Mouse (Mus musculus): ENCODE results near the gene Gm9837. TPM values are rescaled to one million over a fixed set of nuclear protein-coding genes. Genes with fewer than 3 reads are reported as not detected.

The Gm9837 gene
- not detected for polyA plus RNA-seq (2014; fragmentation: Illumina TruSeq; extraction: RNeasy Lipid Tissue Mini Kit (QIAGEN cat#74804); ENCODE audit: low read depth, low replicate concordance)

DNA sequence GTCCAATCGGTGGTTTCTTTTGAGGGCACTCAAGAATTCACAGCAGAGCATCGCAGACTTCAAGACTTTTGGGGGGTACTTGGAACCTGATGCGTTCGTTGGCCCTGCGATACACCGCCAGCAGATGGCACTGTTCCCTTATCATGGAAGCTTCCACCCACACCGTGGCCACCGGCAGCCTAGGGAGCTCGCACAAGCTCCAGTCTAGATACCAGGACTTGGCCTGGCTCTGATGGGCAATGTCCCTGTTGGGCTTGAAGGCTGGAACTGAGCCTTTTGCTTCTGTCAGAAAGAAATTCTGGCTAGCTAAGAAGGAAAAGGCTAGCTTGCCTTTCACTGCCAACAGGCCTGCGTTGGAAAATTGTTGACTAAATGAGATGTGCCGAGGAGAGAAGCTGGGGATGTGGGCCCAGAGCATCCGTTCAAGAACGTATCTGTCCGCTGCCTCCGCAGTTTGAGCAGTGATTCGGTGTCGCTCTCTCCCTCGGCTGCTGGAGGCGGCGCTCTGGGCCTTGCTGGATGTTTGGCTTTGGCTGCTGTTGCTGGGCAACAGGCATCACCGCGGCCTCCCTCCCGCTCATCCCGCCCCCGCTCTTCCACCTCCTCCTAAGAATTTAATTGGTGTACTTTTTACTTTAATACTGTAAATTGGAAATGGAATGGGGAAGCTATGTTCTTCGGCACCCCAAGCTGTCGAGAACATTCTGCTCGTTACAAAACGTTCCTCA is at the start of gene Gm9837:
Gene Gm9837 (minus strand): TSS at position 512 of the 728 bp plus-strand sequence.

GRCm38 (mm10) chr11:53519207-53520121 is 49.2 kb upstream of the Gm9837 start, which contains the start of gene Sept8:
Gene Sept8, plus strand, starts transcription at chr11:53519257.

DNA sequence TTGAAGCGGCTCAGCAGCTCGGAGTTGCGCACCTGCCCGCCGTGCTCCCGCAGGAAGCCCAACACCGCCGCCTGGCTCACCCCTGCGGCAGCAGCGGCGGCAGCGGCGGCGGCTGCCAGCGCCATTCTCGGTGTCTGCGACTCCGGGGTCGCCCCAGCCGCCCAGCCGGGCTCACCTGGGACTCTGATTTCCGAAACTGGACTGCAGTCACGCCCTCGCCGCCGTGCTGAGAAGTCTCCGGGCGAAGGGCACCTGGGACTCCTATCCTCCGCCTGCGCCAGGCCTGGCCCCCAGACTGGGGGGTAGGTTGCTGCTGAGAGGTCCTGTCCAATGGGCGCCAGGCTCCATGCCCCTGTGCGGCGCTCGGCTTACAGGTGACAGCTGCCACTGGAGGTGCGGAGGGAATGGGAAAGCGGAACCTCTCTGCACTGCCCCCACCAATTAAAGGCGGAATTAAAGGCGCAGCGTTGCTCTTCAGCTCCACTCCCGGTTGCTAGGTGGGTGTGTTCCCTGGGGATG is 9.6 kb upstream of the Gm9837 start, which contains the start of the genes Gm9945 and Sowaha:
Gene Gm9945 (plus strand): TSS at position 384 of the 519 bp plus-strand sequence.
Gene Sowaha (minus strand): TSS at position 492 of the 519 bp plus-strand sequence.

DNA sequence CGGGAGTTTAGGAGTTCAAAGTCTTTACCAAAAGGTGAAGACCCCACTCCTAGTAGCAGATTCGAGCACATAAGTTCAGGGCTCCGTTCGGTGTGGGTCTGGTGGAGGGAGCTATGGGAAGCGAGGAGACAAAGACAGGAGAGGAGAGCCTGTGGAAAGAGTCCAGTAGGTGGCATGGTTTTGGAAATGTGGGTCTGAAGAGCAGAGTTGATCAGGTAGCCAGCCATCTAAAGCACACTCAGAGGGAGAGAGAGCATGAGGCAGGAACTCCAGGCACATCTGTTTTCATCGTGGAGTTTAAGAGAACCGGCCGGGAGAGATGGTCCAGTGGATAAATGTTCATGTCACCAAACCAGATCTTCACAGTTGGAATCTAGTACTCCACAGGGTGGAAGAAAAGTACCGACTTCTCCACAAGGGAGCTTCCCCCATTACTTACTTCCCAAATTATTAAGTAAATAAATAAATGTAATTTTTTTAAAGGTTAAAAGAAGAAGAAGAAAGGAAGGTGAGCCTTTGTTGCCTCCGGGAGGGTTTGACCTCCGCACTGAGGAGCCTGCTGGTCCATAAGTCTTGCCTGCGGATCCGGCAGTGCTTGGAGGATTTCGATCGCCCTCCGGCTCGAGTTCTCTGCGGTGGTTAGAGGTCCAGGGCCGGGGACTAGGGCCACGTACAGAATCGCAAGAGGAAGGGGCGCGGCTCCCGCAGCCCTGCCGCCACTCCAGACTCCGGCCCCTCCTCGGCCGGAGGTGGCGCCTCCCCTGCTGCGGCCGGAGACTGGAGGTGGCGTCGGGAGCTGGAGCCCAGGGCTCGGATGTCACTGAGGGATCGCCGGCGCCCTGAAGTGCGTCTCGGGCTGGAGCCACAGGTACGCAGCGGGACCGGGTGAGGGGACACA is 13.6 kb downstream of the Gm9837 start, which contains the start of the genes Gm10447 and Shroom1:
Gene Gm10447 (minus strand): TSS at position 637 of the 898 bp plus-strand sequence.
Gene Shroom1 (plus strand): TSS at position 732 of the 898 bp plus-strand sequence.

DNA sequence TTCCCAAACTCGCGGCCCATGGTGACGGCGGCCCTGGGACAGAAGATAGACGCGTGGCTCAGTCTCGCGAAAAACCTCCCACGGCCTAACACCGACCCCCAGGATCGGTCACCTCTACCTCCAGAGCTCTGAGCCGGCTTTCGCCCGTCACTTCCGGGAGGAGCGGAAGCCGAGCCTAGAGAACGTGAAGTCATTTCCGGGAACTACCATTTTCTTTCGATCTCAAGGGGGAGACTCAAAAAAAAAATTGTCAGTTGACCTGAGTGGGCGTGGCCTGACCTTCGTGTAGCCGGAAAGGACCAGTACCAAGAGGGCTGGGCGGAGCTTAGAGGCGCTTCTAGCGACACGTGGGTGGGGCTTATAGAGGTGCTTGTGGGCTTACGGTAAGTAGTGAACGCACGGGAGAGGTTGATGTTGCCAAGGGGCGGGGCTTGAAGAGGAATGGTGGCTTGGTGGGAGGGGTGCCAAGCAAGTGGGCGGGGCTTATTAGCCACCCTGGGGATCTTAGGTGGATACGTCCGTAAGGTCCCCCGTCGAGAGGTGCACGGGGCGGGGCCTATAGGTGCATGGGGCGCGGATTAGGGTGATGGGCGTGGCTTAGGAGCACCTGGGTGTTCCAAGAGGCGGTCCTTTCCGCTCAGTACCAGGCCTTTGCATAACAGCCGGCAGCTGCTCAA is 39.5 kb downstream of the Gm9837 start, which contains the start of the genes Uqcrq and Gdf9:
Gene Uqcrq (minus strand): TSS at position 162 of the 677 bp plus-strand sequence.
Gene Gdf9 (plus strand): TSS at position 354 of the 677 bp plus-strand sequence.

DNA sequence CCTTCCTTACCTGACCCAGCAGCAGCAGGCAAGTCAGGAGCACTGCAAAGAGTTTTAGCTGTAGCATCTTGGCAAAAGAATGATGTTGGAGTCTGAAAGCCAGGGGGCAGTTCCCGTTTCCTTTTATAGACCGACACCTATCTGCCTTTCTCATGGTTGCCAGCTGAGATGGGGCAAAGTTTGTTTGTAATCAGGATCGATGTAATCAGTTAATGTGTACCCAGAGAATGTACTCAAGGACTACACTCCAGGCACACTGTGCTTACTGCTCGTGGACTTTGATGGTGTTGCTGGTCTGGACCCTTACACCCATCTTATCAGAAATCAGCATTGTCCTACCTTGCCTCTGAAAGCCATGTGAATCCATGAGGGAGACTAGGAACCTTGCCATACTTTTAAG is 47.2 kb downstream of the Gm9837 start, which contains the start of gene Leap2:
Gene Leap2 (minus strand): TSS at position 135 of the 400 bp plus-strand sequence.

Other genes with a start within 250 kb of the Gm9837 start
- gene Hspa4, start 170.0 kb downstream of the Gm9837 start, polyA plus RNA-seq (2014; fragmentation: Illumina TruSeq; extraction: RNeasy Lipid Tissue Mini Kit (QIAGEN cat#74804); ENCODE audit: low read depth, low replicate concordance): 777 TPM
- 42.9 TPM for gene Zcchc10, start 145.8 kb downstream of the Gm9837 start, polyA plus RNA-seq (2014; fragmentation: Illumina TruSeq; extraction: RNeasy Lipid Tissue Mini Kit (QIAGEN cat#74804); ENCODE audit: low read depth, low replicate concordance)
- gene Aff4, start 119.6 kb downstream of the Gm9837 start, polyA plus RNA-seq (2014; fragmentation: Illumina TruSeq; extraction: RNeasy Lipid Tissue Mini Kit (QIAGEN cat#74804); ENCODE audit: low read depth, low replicate concordance): 337 TPM
- gene Leap2, start 47.3 kb downstream of the Gm9837 start, polyA plus RNA-seq (2014; fragmentation: Illumina TruSeq; extraction: RNeasy Lipid Tissue Mini Kit (QIAGEN cat#74804); ENCODE audit: low read depth, low replicate concordance): not detected
- 55.0 TPM for gene Uqcrq, start 39.6 kb downstream of the Gm9837 start, polyA plus RNA-seq (2014; fragmentation: Illumina TruSeq; extraction: RNeasy Lipid Tissue Mini Kit (QIAGEN cat#74804); ENCODE audit: low read depth, low replicate concordance)
- not detected for gene Gdf9, start 39.5 kb downstream of the Gm9837 start, polyA plus RNA-seq (2014; fragmentation: Illumina TruSeq; extraction: RNeasy Lipid Tissue Mini Kit (QIAGEN cat#74804); ENCODE audit: low read depth, low replicate concordance)
- not detected for gene Gm10447, start 13.4 kb downstream of the Gm9837 start, polyA plus RNA-seq (2014; fragmentation: Illumina TruSeq; extraction: RNeasy Lipid Tissue Mini Kit (QIAGEN cat#74804); ENCODE audit: low read depth, low replicate concordance)
- gene Shroom1, start 13.3 kb downstream of the Gm9837 start, polyA plus RNA-seq (2014; fragmentation: Illumina TruSeq; extraction: RNeasy Lipid Tissue Mini Kit (QIAGEN cat#74804); ENCODE audit: low read depth, low replicate concordance): 0.29 TPM
- gene Gm9945, start 9.7 kb upstream of the Gm9837 start, polyA plus RNA-seq (2014; fragmentation: Illumina TruSeq; extraction: RNeasy Lipid Tissue Mini Kit (QIAGEN cat#74804); ENCODE audit: low read depth, low replicate concordance): not detected
- gene Sowaha, start 9.8 kb upstream of the Gm9837 start, polyA plus RNA-seq (2014; fragmentation: Illumina TruSeq; extraction: RNeasy Lipid Tissue Mini Kit (QIAGEN cat#74804); ENCODE audit: low read depth, low replicate concordance): 0.64 TPM
- gene Sept8, start 48.8 kb upstream of the Gm9837 start, polyA plus RNA-seq (2014; fragmentation: Illumina TruSeq; extraction: RNeasy Lipid Tissue Mini Kit (QIAGEN cat#74804); ENCODE audit: low read depth, low replicate concordance): 32.0 TPM
- 41.5 TPM for gene Kif3a, start 96.9 kb upstream of the Gm9837 start, polyA plus RNA-seq (2014; fragmentation: Illumina TruSeq; extraction: RNeasy Lipid Tissue Mini Kit (QIAGEN cat#74804); ENCODE audit: low read depth, low replicate concordance)
- gene Il4, start 148.2 kb upstream of the Gm9837 start, polyA plus RNA-seq (2014; fragmentation: Illumina TruSeq; extraction: RNeasy Lipid Tissue Mini Kit (QIAGEN cat#74804); ENCODE audit: low read depth, low replicate concordance): not detected
- not detected for gene Il13, start 164.2 kb upstream of the Gm9837 start, polyA plus RNA-seq (2014; fragmentation: Illumina TruSeq; extraction: RNeasy Lipid Tissue Mini Kit (QIAGEN cat#74804); ENCODE audit: low read depth, low replicate concordance)
- gene Rad50, start 236.8 kb upstream of the Gm9837 start, polyA plus RNA-seq (2014; fragmentation: Illumina TruSeq; extraction: RNeasy Lipid Tissue Mini Kit (QIAGEN cat#74804); ENCODE audit: low read depth, low replicate concordance): 48.4 TPM